Mouse (Mus musculus) heart, postnatal 25 days (tissue): ENCODE data around the gene Tbc1d2b. TPM values are rescaled to one million over a fixed set of nuclear protein-coding genes. Genes with fewer than 3 reads are reported as not detected.

Source experiments
- total RNA-seq, 2 experiments: library from RNA; stranded (reverse); gene quantifications; 2 replicates each; pipeline ENCODE4 v1.2.3; 2021

Gene Tbc1d2b
- total RNA-seq, 2 experiments from 2014 or later, result 10.4 to 13.5 TPM

Other genes with a start within 250 kb of the Tbc1d2b start
- 10 to 100 TPM; 53.8 to 57.4 TPM for gene Ctsh, start 216.7 kb downstream of the Tbc1d2b start, total RNA-seq
- 100 to 1,000 TPM; 238 to 261 TPM for gene Morf4l1, start 156.0 kb downstream of the Tbc1d2b start, total RNA-seq
- 10 to 100 TPM; 17.9 to 20.9 TPM for gene Adamts7, start 107.7 kb downstream of the Tbc1d2b start, total RNA-seq